ENCODE assay signal across 9 mouse cellular contexts in genomic region chr7:72498562-72499230, GRCm38 (mm10).
DNase-seq lines count a peak whose midpoint lies in the region; ATAC-seq lines count a peak whose summit lies in the region.
"Had no signal": no experiment of that assay in that cellular context is flagged by ENCODE, and none has a peak within 500 bp of the region (broad histone marks: within the 10 kb centered on the region; RNA-seq: fewer than 3 reads in every experiment).

No protein-coding gene starts in this region.

- H3K9me3 ChIP-seq in stomach, embryonic 14.5 days (ENCODE audit: control insufficient read depth, low read depth, low read length): no peaks in the 10 kb centered on the region

- no peak for ATAC-seq in stomach, embryonic 14.5 days (ENCODE audit: insufficient number of reproducible peaks, insufficient read depth, low FRiP score, low read depth)

- no peaks in the 10 kb centered on the region for H3K27me3 ChIP-seq in stomach, embryonic 14.5 days (ENCODE audit: control insufficient read depth, insufficient read depth, low read length)

- H3K4me1 ChIP-seq in stomach, embryonic 14.5 days (ENCODE audit: control insufficient read depth, insufficient read depth, low read length): 0 out of 2 replicates have a peak, but pooled peaks cover 6% of the 10 kb centered on the region

- peak; percentile 18 for DNase-seq in adrenal gland, postnatal 14 days
- DNase-seq in adrenal gland, postnatal 25 days: no peak
- DNase-seq in ovary, postnatal 36 days (ENCODE audit: low spot score): peak; percentile 12
- no peak for DNase-seq in ovary, postnatal 14 days (ENCODE audit: low spot score)
- DNase-seq in layer of hippocampus, adult 18-20 months (ENCODE audit: low spot score in 2 of 2): peak; percentile 7 to 55
- DNase-seq in embryo, embryonic 10 days (ENCODE audit: low spot score): no peak
- DNase-seq in ovary, adult 18-20 months (ENCODE audit: low spot score): no peak
- DNase-seq: kidney, postnatal 36 days had no signal

- H3K27ac ChIP-seq in stomach, embryonic 14.5 days (ENCODE audit: low read length): 0 out of 2 replicates have a peak overlapping the region, but pooled peaks have one; percentile 15

- no peak overlapping the region for H3K4me2 ChIP-seq in stomach, embryonic 14.5 days (replicated peaks; ENCODE audit: low read depth, low read length)

- WGBS in stomach, embryonic 14.5 days: 51% methylated on average over 4 of the region's 4 CpGs

- no peaks in the 10 kb centered on the region for H3K36me3 ChIP-seq in stomach, embryonic 14.5 days (ENCODE audit: control insufficient read depth, insufficient read depth, low read length)

- no peak overlapping the region for H3K9ac ChIP-seq in stomach, embryonic 14.5 days (replicated peaks; ENCODE audit: low read depth, low read length)

- H3K4me3 ChIP-seq in stomach, embryonic 14.5 days (ENCODE audit: low read depth, low read length): no peak overlapping the region

Comparison
In these comparisons a context has a peak if more than half of its experiments do, and no peak if none do; other contexts are left out.
1. DNase-seq: peak in adrenal gland, postnatal 14 days (single experiment), ovary, postnatal 36 days (single experiment) and layer of hippocampus, adult 18-20 months (2 of 2); none in adrenal gland, postnatal 25 days (single experiment), ovary, postnatal 14 days (single experiment), embryo, embryonic 10 days (single experiment) and ovary, adult 18-20 months (single experiment).